Mouse (Mus musculus) frontal cortex, adult (tissue): Measurements from ENCODE around the gene Asgr2.
"Not testable (repeated sequence)": the region's sequence is repeated elsewhere in the genome, so short reads cannot be mapped to it uniquely, and the experiment has no call there.

Source experiments
- ATAC-seq: cut with Nextera tagmentation; 2 replicates; pipeline ENCODE4 v1.9.2; 2017; ENCODE audit warnings: mild to moderate bottlenecking, moderate library complexity, mixed read lengths; ENCODE audit not compliant: low TSS enrichment

Gene Asgr2

GRCm38 (mm10) chr11:70084563-70084962 is 7.9 kb upstream of the Asgr2 start:
- no peak for ATAC-seq

GRCm38 (mm10) chr11:70097396-70097795 is 5.0 kb downstream of the Asgr2 start:
- no peak for ATAC-seq

- no peak for ATAC-seq
Measured at GRCm38 (mm10) chr11:70099102-70099501, 6.7 kb downstream of the Asgr2 start.

GRCm38 (mm10) chr11:70099809-70100208 is 7.4 kb downstream of the Asgr2 start:
- ATAC-seq = no peak

GRCm38 (mm10) chr11:70103701-70104315 is 11.4 kb downstream of the Asgr2 start:
- ATAC-seq = no peak

- ATAC-seq = no peak
Measured at GRCm38 (mm10) chr11:70107085-70107484, 14.6 kb downstream of the Asgr2 start.

GRCm38 (mm10) chr11:70110146-70110545 is 17.7 kb downstream of the Asgr2 start:
- ATAC-seq = no peak

GRCm38 (mm10) chr11:70114562-70114961 is 22.1 kb downstream of the Asgr2 start:
- ATAC-seq = no peak

- no peak for ATAC-seq
Measured at GRCm38 (mm10) chr11:70115901-70116300, 23.5 kb downstream of the Asgr2 start.

- no peak for ATAC-seq
Measured at GRCm38 (mm10) chr11:70129926-70130379, 37.5 kb downstream of the Asgr2 start, which contains the start of gene Mgl2. Gene Mgl2, plus strand, starts transcription at chr11:70130329.

GRCm38 (mm10) chr11:70135001-70135400 is 42.6 kb downstream of the Asgr2 start:
- not testable (repeated sequence) for ATAC-seq

GRCm38 (mm10) chr11:70135925-70136324 is 43.5 kb downstream of the Asgr2 start:
- ATAC-seq = not testable (repeated sequence)

- no peak for ATAC-seq
Measured at GRCm38 (mm10) chr11:70139171-70139570, 46.7 kb downstream of the Asgr2 start.

GRCm38 (mm10) chr11:70151072-70151471 is 58.6 kb downstream of the Asgr2 start:
- no peak for ATAC-seq
